Mouse (Mus musculus) cerebellum, adult 2 months (tissue): ENCODE measurements around the gene Erp27. TPM values are rescaled to one million over a fixed set of nuclear protein-coding genes. Genes with fewer than 3 reads are reported as not detected.

ENCODE experiments used
- DNase-seq, 2 experiments: peaks; one replicate each; pipeline ENCODE4 v3.0.0; 2021
- H3K27ac ChIP-seq: fragments of 200-500 bp; 2 replicates; pipeline ENCODE4 v1.5.1; 2012; ENCODE audit warnings: low read length, control low read depth, inconsistent platforms; ENCODE audit not compliant: insufficient read depth
- H3K27me3 ChIP-seq: fragments of 200-500 bp; 2 replicates; pipeline ENCODE4 v1.6.1; 2012; ENCODE audit warnings: inconsistent platforms, mild to moderate bottlenecking, low read length, moderate library complexity; ENCODE audit not compliant: control insufficient read depth, insufficient read depth
- H3K4me1 ChIP-seq: fragments of 200-500 bp; 2 replicates; pipeline ENCODE4 v1.6.1; 2011; ENCODE audit warnings: low read length; ENCODE audit not compliant: control insufficient read depth, insufficient read depth
- H3K4me3 ChIP-seq: fragments of 200-500 bp; replicated peaks from 2 replicates; pipeline ENCODE3; 2011; ENCODE audit warnings: mild to moderate bottlenecking, low read depth, low read length, control low read depth; ENCODE audit not compliant: insufficient read depth
- CTCF ChIP-seq: fragments of 200-500 bp; IDR thresholded peaks from 2 replicates; pipeline ENCODE4 v1.5.1; 2011; ENCODE audit warnings: low read depth, mild to moderate bottlenecking, control low read depth, low read length, moderate library complexity, borderline replicate concordance; ENCODE audit not compliant: insufficient read depth
- POLR2A ChIP-seq: fragments of 200-500 bp; IDR thresholded peaks from 2 replicates; pipeline ENCODE4 v1.6.1; 2011; ENCODE audit warnings: low read length, control low read depth, borderline replicate concordance; ENCODE audit not compliant: insufficient read depth
- WGBS: fragments of 180-500 bp; shearing (Covaris S2); methylation state at CpG from one replicate; pipeline ENCODE4 v1.1.7; 2018; 5-methylcytosine and 5-hydroxymethylcytosine counted together
- polyA plus RNA-seq: library from polyadenylated mRNA; depleted of rRNA; stranded (reverse); fragments of >200 nt; gene quantifications from 2 replicates; pipeline ENCODE4 v1.2.3, GENCODE M21; 2012

Gene Erp27
- polyA plus RNA-seq, 1 experiment = 0.31 TPM

DNA sequence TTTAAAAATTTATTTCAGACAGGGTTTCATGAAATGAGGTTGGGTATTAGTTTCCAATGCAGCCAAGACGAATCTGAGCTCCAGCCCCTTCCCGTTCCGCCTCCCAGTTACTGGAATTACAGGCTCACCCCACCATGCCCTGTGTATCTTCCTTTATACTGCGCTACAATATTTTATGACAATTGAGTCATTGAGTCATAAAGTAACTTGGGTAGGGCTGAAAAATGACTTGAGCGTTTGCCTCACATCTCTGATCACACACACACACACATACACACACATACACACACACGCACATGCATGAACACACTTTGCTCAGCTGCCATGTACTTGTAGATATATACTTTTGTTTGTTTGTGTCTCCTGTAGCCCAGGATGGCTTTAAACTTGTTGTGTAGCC, 7.7 kb downstream of the Erp27 start:
- 94% methylated on average over 6 of the region's 6 CpGs for WGBS
- no peak for TF ChIP-seq POLR2A
- no peak for TF ChIP-seq CTCF
- Histone ChIP-seq H3K4me3 (no peak overlapping the region), H3K27ac (no peak overlapping the region), H3K27me3 (no peaks in the 10 kb centered on the region), H3K4me1 (no peaks in the 10 kb centered on the region)
- DNase-seq = no peak

DNA sequence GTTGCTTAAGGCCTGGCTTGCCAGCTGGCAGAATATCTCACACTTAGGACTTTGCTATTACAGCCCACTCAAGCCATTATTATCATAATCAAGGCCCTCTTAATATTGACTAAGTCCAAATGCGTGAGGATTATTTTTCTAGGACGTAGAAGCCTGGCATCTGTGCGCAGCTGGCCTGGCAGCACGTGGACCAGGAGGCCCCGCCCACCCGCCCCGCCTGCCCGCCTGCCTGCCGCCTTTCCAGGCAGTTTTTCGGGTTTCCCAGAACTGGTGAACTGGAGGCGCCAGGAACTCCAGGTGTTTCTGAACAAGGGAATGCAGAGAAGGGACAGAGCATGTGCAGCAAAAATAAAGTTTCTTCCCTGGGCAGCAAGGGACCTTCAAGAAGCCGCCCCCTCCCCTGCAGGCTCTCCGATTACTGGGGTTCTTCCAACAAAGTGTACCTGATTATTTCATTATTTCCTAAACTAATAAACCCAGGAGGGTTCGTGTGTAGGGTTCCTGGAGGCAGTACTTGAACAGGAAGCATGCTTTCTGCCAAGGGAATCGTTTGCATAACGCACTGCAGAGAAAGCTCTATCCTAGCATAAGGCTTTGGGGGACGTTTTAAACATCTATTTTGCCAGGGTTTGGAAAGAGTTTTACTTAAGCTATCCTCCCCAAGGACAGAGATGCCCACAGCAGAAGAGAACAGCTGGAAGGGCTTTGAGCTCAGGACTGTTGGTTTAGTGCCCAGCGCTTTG, 8.4 kb downstream of the Erp27 start:
- H3K4me3 ChIP-seq = no peak overlapping the region

DNA sequence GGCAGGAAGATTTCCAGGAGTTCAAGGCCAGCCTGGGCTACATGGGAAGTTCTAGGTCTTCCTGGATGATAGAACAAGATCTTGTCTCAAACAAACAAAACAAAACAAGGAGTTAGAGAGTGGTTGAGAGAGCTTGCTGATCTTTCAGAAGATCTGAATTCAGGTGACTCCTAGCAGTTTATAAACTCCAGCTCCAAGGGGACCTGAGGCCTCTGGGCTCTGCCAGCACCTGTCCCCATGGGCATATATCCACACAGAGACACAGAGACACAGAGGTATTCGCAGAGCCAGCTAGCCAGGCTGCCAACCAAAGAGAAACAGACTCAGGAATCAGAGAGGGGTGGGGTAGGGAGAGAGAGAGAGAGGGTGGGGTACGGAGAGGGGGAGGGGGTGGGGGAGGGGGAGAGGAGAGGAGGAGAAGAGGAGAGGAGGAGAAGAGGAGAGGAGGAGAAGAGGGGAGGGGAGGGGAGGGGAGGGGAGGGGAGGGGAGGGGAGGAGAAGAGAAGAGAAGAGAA, 9.2 kb downstream of the Erp27 start:
- no peak for DNase-seq
- no peak for TF ChIP-seq CTCF
- no peak for TF ChIP-seq POLR2A
- H3K4me1 ChIP-seq = no peaks in the 10 kb centered on the region
- WGBS = 45% methylated on average over 1 of the region's 2 CpGs
- H3K4me3 ChIP-seq = no peak overlapping the region
- H3K27ac ChIP-seq = no peak overlapping the region
- H3K27me3 ChIP-seq = no peaks in the 10 kb centered on the region

More for the DNA sequence above, 8.4 kb downstream of the Erp27 start:
- H3K4me1 ChIP-seq = no peaks in the 10 kb centered on the region
- 9% methylated on average over 18 of the region's 18 CpGs for WGBS
- DNase-seq = no peak
- H3K27ac ChIP-seq = no peak overlapping the region
- no peaks in the 10 kb centered on the region for H3K27me3 ChIP-seq
- TF ChIP-seq POLR2A (no peak), CTCF (no peak)

DNA sequence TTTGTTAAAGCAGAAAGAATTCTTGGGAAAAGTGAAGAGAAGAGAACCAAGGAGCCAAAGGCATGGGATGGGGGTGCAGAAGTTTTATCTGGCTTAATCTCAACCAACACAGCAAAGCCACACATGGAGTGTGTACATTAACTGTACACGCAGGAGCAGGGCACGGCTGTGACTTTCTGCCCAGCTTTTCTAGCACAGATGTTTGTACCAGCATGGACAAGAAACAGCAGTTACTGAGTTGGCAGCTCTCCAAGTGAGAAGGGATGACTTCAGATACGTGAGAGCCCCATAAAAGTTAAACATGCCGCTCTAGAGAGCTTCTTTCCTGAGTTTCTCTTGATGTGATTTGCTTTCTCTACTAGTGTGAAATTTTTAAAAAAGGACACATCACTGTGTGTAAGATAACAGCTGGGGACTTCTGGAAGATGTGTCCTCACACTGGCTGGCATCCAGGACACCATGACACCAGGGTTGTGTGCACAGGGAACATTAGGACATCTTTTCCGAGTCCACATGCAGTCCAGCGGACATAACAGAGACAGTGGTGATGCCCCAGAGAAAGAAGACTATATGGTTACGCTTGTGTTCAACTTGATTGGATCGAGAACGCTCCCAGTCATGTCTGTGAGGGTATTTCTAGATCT, 11.6 kb downstream of the Erp27 start:
- DNase-seq = no peak
- Histone ChIP-seq H3K27ac (no peak overlapping the region), H3K27me3 (no peaks in the 10 kb centered on the region), H3K4me1 (no peaks in the 10 kb centered on the region), H3K4me3 (no peak overlapping the region)
- no peak for TF ChIP-seq POLR2A
- TF ChIP-seq CTCF = no peak
- WGBS = 52% methylated on average over 9 of the region's 9 CpGs

DNA sequence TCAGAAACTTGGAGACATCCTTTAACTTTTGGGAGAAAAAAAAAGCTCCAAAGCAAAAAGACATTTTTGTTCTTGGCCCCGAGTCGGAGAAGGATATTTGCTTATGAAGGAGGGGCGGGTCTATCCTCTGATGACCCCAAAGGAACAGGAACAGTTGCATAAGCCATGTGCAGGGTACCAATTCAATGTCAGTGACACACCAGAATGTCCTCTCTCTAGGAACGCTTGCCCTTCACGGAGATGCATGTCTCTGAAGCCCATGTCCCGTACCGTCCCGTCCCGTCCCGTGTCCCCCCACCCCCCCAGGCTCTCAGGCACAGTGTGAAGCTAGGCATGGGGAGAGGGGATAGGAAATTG, 15.1 kb downstream of the Erp27 start:
- H3K4me1 ChIP-seq = no peaks in the 10 kb centered on the region
- TF ChIP-seq CTCF (no peak), POLR2A (no peak)
- no peak overlapping the region for H3K27ac ChIP-seq
- no peaks in the 10 kb centered on the region for H3K27me3 ChIP-seq
- no peak overlapping the region for H3K4me3 ChIP-seq
- no peak for DNase-seq
- 54% methylated on average over 10 of the region's 10 CpGs for WGBS

DNA sequence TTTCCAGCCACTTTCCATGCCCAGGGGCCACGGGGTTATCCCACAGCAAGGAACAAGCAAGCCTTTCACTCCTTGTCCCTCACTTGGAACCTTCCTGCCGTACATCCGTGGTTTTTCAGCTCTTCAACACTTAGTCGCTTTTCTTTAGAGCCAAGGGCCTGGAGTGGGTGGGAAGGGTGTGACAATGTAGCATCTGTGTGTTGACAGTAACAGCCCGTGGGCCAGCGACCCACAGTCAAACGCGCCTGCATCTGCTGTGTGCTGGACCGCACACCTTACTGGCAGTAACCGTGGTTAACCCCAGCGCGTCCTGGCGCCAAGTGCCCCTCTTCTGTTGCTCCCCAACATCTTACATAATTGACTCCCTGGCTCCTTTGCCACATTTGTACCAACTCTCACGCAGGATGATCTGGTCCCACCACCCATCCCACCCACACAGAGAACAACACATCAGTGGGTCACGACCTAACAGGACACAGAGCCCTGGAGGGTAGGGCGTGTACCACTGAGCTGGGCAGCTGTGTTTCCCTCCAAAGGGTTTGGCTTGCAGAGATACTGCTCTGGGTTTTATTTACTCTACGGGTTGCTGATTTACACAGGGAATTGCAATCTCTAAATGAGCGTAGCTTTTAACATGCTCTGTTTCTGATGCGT, 15.6 kb downstream of the Erp27 start:
- WGBS = 69% methylated on average over 19 of the region's 19 CpGs
- DNase-seq = no peak
- TF ChIP-seq CTCF = no peak
- no peak overlapping the region for H3K27ac ChIP-seq
- H3K27me3 ChIP-seq = no peaks in the 10 kb centered on the region
- no peak overlapping the region for H3K4me3 ChIP-seq
- H3K4me1 ChIP-seq = no peaks in the 10 kb centered on the region

DNA sequence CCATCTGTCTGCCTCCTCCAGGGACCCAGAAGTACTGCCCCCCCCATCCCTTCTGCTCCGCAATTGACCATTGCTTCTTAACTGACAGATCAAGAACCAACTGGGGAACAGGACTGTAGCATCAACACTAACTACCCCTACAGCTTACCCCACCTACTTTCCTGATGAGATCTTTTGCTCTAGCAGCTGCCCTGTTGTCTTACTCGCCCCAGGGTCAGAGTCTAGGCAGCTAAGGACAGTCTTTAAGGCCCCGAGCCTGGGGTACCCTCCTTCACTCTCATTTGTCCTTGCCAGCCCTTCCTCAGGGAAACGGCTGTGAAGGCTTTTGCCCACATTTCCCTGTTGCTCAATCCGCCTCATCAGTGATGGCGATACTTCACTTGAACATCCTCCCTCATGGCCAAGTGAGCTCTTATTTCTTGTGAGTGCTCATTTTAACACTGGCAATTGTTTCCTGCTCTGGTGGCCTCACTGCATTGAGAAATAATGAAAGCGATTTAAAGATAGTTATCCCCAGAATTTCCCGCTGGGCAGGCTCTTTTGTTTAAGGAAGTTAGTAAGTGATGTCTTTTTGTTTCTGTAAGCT, 18.0 kb downstream of the Erp27 start:
- no peaks in the 10 kb centered on the region for H3K27me3 ChIP-seq
- H3K27ac ChIP-seq = no peak overlapping the region
- DNase-seq = no peak
- WGBS = 61% methylated on average over 8 of the region's 8 CpGs
- TF ChIP-seq CTCF (no peak), POLR2A (no peak)
- no peak overlapping the region for H3K4me3 ChIP-seq
- H3K4me1 ChIP-seq = no peaks in the 10 kb centered on the region
